Mouse (Mus musculus) activated CD4-positive, CD25-positive, alpha-beta regulatory T cell, adult 4 months (primary cell): Measurements from ENCODE around the gene Zbtb40. TPM values are rescaled to one million over a fixed set of nuclear protein-coding genes. Genes with fewer than 3 reads are reported as not detected.

Experiments
- ATAC-seq: one replicate; pipeline ENCODE4 v1.8.0; 2017
- polyA plus RNA-seq, 2 experiments: library from polyadenylated mRNA; unstranded; fragments of 100-300 nt; shearing (Covaris generic); gene quantifications; one replicate each; pipeline ENCODE4 v1.2.1; 2017

The Zbtb40 gene
- 1 to 10 TPM; 3.9 to 6.0 TPM for polyA plus RNA-seq

DNA sequence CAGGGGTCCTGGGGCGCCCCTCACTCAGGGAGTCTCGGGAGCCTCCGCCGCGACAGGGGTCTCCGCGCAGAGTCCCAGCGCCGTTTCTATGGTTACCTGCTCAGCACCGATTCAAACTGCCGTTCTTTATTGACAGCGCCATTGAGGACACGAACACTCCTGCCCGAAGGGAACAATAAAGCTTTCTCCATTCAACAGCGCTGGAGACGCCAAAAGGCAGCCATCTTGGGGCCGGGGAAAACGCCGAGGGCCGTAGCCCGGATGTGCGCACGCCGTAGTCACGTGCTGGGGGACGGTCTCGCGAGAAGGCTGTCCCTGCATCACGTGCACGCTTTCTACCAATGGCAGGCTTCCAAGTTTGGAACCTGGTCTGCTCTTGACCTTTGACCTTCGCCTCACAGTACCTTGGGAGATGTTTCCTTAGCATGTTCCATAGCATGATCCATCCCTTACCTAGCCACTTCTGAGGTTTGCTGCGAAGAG lies at the start of gene Zbtb40:
Zbtb40 (minus strand) TSS at position 252 of the 483 bp plus-strand sequence.
- peak; percentile 95 for ATAC-seq

DNA sequence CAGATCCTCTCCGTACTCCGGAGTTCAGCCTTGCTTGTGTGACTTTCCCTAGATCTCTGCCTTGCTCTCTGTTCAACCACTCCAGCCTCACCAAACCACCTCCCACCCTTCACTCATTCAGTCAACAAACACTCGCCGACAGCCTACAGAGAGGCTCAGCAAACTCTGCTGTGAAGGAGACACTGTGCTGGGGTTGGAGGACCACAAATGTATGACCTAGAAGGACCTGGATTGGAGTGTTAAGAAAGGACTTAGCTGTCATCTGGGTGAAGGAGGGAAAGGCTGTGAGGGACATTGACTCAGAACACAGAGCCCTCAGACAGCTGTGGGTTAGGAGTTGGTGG lies 49.4 kb upstream of the Zbtb40 start:
- ATAC-seq = no peak

DNA sequence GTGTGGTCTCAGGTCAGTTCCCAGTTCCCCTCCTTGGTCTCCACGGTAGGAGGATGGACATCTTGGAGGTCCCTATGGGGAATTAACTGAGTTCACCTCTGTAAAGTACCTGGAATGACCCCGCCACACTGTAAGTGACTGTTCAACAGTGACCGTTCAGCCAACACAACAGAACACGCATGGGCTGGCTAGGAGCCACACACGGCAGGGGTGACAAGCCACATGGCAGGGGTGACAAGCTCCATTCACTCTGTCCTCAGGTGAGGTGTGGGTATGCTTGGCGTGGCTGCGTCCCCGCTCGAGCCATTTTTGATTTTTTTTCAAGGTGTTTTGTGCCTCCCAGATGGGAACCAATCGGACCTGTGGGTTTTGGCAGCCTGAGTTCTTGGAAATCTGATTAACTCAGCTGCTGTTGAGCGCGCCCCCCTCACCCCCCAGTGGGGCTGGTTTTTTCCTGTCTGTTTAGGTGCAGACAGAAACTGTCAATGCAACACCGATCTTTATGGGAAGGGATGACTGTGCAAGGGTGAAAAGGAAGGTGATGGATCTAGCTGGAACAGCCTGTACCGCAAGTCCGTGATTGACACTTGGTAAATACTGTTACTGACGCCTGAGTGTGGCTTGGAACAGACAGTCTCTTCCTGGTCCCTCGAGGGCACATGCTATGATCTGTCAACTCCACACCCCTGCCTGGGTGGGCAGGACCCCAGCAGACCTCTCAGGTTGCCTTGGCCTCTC lies 48.8 kb upstream of the Zbtb40 start:
- no peak for ATAC-seq

DNA sequence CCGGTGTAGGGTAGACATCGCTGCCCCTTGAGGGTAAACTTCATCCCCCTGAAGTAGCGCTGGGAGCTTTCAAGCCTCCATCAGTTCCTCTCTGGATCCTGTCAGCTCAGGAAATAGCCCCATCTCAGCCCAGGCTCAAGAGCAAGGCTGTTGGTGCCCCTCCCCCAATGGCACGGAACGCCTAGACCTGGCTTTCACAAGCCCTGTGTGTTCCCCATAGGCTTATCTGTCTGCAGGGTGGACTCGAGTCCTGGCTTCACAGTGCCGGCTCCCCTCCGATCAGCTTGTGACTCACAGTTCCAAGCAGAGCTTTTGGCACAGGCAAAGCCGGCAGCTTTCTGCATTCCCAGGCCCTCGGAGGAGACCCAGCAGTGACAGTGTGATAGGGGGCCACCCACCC lies 47.8 kb upstream of the Zbtb40 start:
- no peak for ATAC-seq

DNA sequence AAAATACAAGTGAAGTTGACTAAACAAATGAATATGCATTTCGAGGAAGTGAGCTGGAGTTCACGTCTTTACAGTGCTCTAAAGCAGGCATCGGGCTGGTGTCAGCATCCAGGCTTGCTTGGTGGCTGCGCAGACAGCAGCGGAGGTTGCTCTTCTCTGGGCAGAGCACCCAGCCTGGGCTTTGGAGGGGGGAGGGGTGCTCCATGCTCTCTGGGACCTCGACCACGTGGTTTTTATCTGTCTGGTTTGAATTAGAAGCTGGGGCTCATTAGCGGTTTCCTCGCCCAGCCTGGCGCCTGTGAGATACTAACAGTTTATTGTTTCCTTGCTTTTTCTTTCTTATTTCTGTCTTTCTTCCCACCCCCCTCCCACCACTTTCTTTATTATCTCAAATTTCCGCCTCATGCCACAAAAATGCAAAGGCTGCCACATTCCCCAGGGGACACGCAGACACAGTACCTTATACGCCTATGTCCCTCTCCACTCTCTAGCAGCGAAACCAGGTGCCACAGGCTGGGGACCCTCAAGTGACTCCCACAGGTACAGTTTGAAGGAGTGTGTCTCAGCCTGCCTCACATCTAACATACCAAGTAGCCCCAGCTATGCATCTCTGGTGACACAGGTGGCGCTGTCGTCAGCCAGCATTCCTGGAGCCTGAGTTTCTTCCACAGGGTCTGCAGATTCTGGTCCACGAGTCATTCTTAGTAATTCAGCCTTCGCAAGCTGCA lies 36.6 kb upstream of the Zbtb40 start:
- no peak for ATAC-seq

DNA sequence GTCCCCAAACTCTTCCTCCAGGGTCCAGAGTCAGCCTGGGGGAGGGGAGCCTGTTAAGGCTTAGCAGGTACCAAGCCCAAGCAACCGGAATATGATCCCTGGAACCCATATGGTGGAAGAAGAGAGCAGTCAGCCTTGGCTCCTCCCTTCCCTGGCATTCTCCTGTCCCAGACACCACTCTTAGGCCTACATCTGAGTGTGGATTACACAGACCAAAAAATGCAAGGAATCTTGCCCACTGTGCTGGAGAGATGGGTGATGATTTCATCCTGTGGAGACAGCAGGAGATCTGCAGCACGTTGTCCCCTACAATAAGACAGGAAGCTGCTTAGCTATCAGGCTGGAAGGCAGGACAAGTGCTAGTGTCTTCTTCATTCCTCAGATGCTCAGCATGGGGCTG lies 34.3 kb upstream of the Zbtb40 start:
- ATAC-seq = no peak

DNA sequence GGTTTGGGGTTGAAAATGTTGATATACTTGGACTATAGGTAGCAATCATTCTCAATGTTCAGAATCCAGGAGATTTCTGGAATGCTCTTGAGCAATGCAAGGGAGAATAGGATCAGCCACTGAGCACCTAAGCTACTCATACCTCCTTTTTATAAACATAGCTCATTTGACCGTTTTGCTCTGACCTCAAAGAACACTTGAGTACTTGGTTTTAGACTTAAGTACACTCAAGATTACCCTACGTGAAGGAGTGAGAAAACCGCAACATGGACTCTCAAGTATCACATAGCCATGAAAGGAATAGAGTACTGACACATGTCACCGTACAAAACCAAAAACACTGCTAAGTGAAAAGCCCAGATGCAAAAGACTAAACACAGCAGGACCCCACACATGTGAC lies 32.8 kb upstream of the Zbtb40 start:
- no peak for ATAC-seq

DNA sequence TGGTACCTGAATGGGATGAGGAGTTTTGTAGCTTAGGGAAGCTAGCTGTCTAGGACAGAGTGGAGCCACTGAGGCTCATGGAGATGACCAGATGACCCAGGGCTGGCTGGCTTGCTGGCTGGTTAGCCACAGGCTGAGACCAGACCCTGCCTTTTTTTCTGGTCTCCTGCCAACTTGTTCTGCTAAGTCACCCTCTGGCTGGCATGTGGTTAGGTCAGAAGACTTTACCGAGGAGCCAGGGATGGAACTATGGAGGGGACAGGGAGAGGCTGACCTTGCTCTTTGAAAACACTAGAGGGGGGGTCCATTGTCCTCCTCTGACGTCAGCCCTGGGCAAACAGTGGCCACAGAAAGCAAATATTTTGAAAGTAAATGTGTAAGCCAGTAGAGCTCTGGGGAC lies 28.6 kb upstream of the Zbtb40 start:
- no peak for ATAC-seq

DNA sequence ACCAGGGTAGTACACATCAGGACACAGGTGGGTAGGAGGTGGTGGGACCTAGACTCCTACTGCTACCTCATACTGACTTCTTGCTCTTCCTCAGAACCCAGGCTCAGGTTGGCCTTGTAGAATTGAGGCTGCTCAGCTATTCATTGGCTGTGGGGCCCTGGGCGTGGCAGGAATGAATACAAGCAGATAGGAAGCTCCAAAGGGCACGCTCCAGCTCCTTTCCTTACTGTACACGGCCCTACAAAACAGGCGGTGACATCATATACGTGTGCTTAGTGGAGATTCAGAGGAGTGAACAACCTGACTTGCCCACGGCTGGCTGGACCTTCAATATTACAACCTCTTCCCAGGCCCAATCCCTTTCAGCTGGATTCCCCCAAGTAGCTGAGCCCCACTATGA lies 22.6 kb upstream of the Zbtb40 start:
- no peak for ATAC-seq

DNA sequence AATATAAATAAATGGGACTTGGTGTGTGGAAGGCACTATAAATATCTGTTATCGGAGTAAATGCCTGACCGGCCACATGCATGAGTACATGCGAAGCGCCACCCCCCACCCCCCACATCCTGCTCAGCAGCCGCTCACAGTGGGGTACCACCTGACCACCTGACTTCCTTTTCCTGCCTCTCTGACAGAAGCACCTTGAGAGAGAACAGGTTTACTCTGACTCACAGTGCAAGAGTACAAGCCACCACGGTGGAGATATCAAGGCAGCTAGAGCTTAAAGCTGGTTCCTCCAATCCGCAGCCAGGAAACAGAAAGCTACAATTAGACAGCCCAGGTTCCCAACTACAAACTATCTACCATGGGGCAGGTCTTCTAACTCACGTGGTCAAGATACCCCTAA lies 19.9 kb upstream of the Zbtb40 start:
- peak; percentile 75 for ATAC-seq

DNA sequence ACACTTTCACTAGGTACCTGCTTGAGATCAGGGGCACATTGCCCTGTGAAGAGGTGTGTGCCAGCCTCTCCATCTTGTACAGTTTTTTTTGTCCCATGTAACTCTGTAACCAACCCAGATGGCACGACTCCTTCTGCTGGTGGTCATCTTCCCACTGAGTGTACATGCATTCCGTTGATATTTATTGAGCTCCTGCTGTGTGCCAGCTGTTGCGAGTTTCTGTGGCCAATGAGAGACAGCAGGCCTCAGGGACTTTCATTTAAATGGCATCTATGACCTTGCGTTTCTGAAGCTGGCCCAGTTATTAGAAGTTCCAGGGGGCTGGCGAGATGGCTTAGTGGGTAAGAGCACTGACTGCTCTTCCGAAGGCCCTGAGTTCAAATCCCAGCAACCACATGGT lies 17.2 kb upstream of the Zbtb40 start:
- ATAC-seq = no peak

DNA sequence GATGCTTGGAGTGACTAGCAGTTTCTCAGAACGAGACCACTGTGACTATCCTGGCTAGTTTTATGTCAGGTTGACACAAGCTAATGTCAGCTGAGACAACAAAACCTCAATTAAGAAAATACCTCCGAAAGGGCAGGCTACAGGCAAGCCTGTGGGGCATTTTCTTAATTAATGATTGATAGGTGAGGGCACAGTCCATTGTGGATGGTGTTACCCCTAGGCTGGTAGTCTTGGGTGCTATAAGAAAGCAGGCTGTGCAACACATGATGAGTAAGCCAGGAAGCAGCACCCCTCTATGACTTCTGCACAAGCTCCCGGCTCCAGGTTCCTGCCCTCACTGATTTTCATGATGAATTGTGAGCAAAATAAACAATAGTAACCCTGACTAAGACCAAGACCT lies 6.3 kb upstream of the Zbtb40 start:
- no peak for ATAC-seq

DNA sequence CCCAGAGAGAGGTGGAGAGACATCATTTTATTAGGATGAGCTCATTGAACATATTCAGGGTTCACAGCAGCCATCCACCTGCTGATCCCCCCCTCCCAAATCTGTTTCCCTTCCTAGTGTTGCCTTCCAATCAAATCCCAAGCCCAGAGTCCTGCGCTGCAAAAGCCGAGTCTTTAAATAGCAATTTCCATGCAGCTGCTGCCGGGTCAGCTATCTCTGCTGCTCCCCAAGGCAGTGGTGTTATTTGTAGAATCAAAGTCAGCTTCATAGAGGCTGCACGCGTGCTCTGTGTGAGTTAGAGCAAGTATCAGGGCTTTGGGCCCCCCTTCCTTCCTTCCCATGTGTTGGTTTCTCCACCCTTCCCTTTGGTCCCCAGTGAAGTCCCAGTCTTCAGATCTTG lies 5.2 kb upstream of the Zbtb40 start:
- no peak for ATAC-seq

DNA sequence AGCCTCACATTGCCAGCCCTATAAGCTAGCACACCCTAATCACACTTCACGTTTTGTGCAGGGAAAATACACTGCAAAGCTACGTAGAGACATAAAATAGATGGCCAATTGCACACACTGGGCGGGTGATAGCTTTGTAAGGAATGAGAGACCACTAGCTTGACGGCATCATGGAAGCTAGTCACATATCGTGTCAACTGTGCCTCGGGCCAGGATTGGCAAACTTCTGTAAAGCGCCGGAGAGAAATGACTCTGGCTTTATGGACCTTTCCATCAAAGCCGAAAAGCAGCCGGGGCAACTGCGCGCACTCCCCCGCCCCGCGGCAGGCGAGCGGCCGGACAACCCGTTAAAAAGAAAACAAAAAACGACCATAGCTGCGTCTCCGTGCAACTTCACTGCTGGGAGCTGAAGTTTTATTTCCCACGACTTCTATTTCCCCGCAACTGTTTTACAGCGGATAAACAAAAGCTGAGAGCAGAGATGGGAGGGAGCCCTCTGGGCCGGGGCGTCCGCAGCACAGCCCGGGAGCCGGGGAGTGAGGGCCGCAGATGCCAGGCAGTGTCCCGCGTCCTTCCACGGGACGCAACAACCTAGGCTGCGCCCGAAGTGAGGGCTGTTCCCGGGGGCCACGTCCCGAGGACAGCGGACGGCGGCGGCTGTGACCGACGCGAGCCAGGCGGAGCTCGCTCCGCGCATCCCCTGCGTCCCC lies 606 bp downstream of the Zbtb40 start:
- peak; percentile 20 for ATAC-seq

DNA sequence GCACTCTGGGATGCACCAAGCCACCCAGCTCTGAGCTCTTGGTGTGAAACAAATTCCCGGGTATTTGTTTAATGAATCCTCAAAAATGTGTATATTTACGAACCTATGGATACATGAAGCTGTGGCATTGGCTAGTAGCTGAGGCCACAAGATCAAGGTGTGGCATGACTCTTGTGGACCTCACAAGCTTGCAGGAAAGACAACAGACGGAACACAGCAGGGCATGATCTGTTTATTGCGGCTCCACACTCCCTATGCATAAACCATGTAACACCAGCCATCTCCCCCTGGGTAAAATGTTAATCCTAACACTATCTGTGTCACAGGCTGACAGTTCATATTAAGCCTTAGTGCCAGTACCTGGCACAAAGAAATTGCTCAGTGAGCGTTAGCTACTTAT lies 2.5 kb downstream of the Zbtb40 start:
- no peak for ATAC-seq

DNA sequence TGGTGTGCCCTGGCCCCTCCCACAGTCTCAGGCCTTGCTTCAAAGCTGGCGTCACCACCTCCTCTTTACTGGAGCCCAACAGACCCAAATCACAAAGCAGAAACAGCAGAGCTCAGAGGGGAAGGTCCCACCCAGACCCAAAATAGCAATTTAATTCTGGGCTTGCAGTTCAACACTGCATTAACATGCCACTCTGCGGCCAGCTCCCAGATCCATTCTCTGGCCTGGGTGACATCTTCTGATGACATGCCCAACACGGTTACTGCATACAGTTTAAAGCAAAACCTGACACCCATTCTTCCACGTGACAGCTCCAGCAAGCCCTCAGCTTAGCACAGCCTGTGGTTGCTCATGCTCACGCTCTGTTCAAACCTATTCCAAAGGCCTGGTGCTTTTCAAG lies 4.1 kb downstream of the Zbtb40 start:
- ATAC-seq = no peak

DNA sequence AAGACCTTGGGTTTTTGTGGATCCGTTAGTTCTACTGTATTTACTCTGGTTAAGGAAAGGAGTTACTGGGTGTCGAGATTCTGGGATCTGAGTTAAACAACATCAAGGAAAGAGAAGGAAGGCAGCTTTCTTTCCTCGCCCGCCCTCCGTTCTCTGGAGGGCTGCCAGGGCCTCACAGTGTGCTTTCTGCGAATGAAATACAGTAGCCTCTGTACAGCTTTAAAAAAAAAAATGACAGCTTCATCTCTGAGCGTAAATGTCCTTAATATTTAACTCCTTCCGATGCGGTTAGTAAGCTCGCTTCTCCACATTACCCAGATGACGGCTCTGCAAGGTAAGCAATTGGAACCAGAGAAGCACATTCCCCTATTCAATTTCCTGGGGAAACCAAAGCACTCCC lies 4.8 kb downstream of the Zbtb40 start:
- no peak for ATAC-seq

DNA sequence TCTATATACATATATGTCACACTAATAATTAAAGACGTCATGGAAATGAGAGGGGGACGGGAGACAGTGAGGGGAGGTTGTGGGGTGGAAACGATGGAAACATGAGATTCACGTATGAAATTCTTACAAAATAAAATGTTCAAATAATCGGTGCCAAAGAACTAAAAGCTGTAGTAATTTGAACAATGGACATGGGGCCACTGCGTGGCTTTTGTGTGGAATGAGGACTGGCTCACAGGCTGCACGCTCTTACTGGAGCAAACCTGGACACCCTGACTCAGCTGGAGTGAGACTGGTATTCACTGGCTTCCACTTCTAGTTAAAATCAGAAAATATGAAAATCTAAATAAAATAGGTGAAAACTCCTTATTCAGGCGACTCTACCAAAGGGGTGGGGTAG lies 6.6 kb downstream of the Zbtb40 start:
- ATAC-seq = no peak

DNA sequence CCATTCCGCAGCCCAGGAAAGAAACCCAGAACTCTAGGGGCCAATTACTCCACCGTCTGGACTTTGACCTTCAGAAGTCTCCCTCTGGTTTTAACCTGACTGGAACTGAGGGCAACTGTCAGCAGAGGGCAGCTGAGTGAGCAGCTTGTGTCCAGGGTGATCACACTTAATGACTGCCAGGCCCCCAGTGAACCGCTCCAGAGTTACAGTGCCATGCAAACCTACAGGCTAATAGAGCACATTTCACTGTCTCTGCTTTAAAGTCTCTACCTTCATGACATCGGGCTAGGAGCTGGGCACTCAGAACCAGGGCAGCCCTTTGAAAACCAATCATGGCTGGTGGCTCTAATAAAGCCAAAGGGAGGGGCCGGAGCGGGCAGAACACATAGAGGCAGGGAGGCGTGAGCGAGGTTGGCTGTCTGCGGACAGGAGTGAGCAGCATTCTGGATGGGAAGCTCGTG lies 7.4 kb downstream of the Zbtb40 start:
- no peak for ATAC-seq

DNA sequence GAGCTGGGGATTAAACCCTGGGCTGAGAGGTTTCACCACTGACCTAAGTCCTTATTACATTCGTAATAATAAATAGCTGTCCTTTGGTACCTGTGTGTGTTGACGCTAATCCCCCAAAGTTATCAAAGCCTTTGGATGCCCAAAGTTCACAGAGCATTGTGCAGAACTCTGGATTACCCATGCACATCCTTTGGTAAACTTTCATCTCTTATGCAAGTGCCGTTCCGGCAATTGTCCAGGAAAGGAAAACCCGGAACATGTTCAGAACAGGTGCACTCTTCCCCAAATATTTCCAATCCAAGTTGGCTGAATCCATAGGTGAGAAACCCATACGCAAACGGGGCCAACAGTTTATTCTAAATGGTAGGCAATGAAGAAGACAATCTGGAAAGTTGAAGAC lies 9.2 kb downstream of the Zbtb40 start:
- ATAC-seq = no peak

DNA sequence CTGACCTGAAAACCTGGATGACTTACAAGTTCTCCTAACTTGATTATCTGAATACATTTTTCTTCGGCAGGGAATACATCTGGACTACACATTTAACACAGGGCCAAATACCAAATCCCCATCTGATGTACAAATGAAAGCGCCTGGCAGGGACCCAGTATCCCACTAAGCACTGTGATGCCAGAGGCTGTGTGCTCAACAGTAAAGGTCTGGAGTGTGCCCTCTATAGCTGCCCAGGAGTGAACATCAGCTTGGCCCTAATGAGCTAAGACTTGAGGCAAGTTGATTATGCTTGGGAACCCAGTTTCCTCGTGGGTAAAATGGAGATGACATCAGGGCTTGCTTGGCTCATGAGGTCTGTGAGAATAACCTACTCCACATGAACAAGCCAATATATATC lies 10.1 kb downstream of the Zbtb40 start:
- ATAC-seq = no peak

DNA sequence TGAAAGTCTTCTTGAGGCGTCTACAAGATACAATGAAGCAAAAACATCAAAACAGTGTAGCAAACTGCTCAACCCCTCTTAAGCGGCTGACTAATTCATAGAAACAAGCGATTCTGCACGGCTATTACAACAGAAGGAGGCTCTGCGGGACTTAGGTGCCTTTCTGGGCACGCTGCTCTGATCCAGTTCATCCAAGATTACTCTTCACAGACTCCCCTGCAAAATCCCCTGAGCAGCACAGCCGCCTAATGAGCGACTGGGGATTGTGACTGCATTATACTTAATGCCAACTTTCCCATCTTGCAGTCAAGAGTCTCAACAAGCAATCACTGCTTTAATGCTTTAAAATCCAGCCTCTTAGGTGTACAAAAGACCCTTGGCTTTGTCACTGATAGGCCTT lies 10.5 kb downstream of the Zbtb40 start:
- no peak for ATAC-seq

DNA sequence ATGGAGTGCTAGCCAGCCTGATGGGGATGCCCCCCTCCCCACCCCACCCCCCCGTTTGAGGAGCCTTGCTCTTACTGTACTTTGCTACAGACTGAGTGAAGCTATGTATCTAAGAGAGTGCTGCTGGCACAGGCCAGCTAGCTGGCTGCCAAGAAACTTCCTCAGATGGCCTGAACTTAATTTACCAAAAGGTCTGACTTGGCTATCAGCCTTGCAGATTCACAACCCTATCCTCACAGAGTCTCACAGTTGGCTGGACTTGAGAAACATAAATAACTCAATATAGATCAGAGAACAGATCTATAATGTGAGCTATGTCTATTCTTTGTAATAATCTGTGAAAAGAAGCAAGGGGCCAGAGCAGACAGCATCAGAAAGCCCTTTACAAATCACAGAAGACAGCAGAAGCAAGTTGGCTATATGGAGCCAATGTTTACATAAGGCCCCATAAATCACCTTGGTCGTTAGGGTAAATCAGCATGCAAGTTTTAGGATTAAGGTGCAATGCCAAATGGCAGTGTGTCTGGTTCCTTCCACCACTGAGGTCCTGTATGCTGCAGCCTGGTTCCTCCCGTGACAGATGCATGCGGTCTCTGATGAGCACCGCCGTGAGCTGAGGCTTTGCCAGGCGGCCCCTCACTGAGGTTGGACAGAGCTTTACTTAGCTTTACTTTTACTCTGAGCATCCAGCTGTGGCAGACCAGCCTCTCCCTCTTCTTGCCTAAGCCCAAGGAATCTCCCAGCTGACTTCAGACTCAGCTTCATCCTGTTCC lies 15.3 kb downstream of the Zbtb40 start:
- ATAC-seq = no peak
